Mouse (Mus musculus): ENCODE data around the gene Serbp1. TPM values are rescaled to one million over a fixed set of nuclear protein-coding genes. Genes with fewer than 3 reads are reported as not detected.
"Not testable (repeated sequence)": the region's sequence is repeated elsewhere in the genome, so short reads cannot be mapped to it uniquely, and the experiment has no call there.

Serbp1 gene
- 434 and 450 TPM in 2 replicates for total RNA-seq (2021)
- long read RNA-seq, experiment 1, full-length matches to known transcripts = 221 of 259 reads
- long read RNA-seq, experiment 1, partial matches to known transcripts = 34 of 259 reads
- long read RNA-seq, experiment 1, other reads (novel, unspliced or antisense) = 4 of 259 reads
- long read RNA-seq, experiment 2, full-length matches to known transcripts = 151 of 205 reads
- long read RNA-seq, experiment 2, partial matches to known transcripts = 45 of 205 reads
- long read RNA-seq, experiment 2, other reads (novel, unspliced or antisense) = 9 of 205 reads

GRCm38 (mm10) chr6:67237977-67238376 lies at the start of gene Serbp1:
TSS of gene Serbp1 (plus strand) at chr6:67238176.
- no peak for DNase-seq

- DNase-seq = no peak
Measured at GRCm38 (mm10) chr6:67193591-67193990, 44.4 kb upstream of the Serbp1 start.

- DNase-seq = no peak
Measured at GRCm38 (mm10) chr6:67194606-67195005, 43.4 kb upstream of the Serbp1 start.

GRCm38 (mm10) chr6:67195148-67195611 lies 42.8 kb upstream of the Serbp1 start:
- peak; percentile 9 for DNase-seq

- peak; percentile 28 for DNase-seq
Measured at GRCm38 (mm10) chr6:67196821-67197220, 41.2 kb upstream of the Serbp1 start.

- DNase-seq = peak; percentile 55
Measured at GRCm38 (mm10) chr6:67198085-67198484, 39.9 kb upstream of the Serbp1 start.

GRCm38 (mm10) chr6:67200715-67201322 lies 37.2 kb upstream of the Serbp1 start:
- DNase-seq = peak; percentile 50

- DNase-seq = no peak
Measured at GRCm38 (mm10) chr6:67205081-67206037, 32.6 kb upstream of the Serbp1 start.

- DNase-seq = no peak
Measured at GRCm38 (mm10) chr6:67212362-67212761, 25.6 kb upstream of the Serbp1 start.

GRCm38 (mm10) chr6:67213429-67214098 lies 24.4 kb upstream of the Serbp1 start:
- no peak for DNase-seq

GRCm38 (mm10) chr6:67217402-67217801 lies 20.6 kb upstream of the Serbp1 start:
- DNase-seq = no peak

GRCm38 (mm10) chr6:67217846-67218245 lies 20.1 kb upstream of the Serbp1 start:
- no peak for DNase-seq

GRCm38 (mm10) chr6:67218566-67218965 lies 19.4 kb upstream of the Serbp1 start:
- no peak for DNase-seq

- DNase-seq = not testable (repeated sequence)
Measured at GRCm38 (mm10) chr6:67219931-67220330, 18.0 kb upstream of the Serbp1 start.

- no peak for DNase-seq
Measured at GRCm38 (mm10) chr6:67220731-67221130, 17.2 kb upstream of the Serbp1 start.

- DNase-seq = no peak
Measured at GRCm38 (mm10) chr6:67223082-67223481, 14.9 kb upstream of the Serbp1 start.

- DNase-seq = no peak
Measured at GRCm38 (mm10) chr6:67223499-67223898, 14.5 kb upstream of the Serbp1 start.

GRCm38 (mm10) chr6:67226286-67226685 lies 11.7 kb upstream of the Serbp1 start:
- DNase-seq = no peak

- peak; percentile 14 for DNase-seq
Measured at GRCm38 (mm10) chr6:67228459-67229107, 9.4 kb upstream of the Serbp1 start.

GRCm38 (mm10) chr6:67229521-67229920 lies 8.5 kb upstream of the Serbp1 start:
- no peak for DNase-seq

GRCm38 (mm10) chr6:67229922-67230518 lies 8.0 kb upstream of the Serbp1 start:
- no peak for DNase-seq
